Mouse (Mus musculus) MEL (cell line): ENCODE data around the gene Olfr23. TPM values are rescaled to one million over a fixed set of nuclear protein-coding genes. Genes with fewer than 3 reads are reported as not detected.

Experiments used
- DNase-seq: peaks from one replicate; pipeline ENCODE4 v3.0.0; 2011; ENCODE audit warnings: low read depth, low spot score
- H3K27ac ChIP-seq: 2 replicates; pipeline ENCODE4 v1.5.1; 2012; ENCODE audit warnings: low read depth, mild to moderate bottlenecking, control low read depth, low read length, moderate library complexity; ENCODE audit not compliant: control insufficient read depth
- H3K27me3 ChIP-seq, 2 experiments: fragments of 150-350 bp in 1 of 2; sonication (generic) in 1 of 2; 2 replicates each; pipeline ENCODE4 v1.6.1; 2012; ENCODE audit warnings: low read length in 2 of 2, mild to moderate bottlenecking in 2 of 2, improper control_type of control experiment in 1 of 2, moderate library complexity in 1 of 2; ENCODE audit not compliant: insufficient read depth in 2 of 2, control insufficient read depth in 1 of 2
- H3K36me3 ChIP-seq, 2 experiments: 2 replicates each; pipeline ENCODE4 v1.6.1; 2012 to 2014; ENCODE audit warnings: low read length in 2 of 2, improper control_type of control experiment in 1 of 2, inconsistent platforms in 1 of 2, mild to moderate bottlenecking in 1 of 2; ENCODE audit not compliant: insufficient read depth in 2 of 2, control insufficient read depth in 1 of 2
- H3K4me1 ChIP-seq, 2 experiments: fragments of 150-350 bp in 1 of 2; sonication (generic) in 1 of 2; 2 replicates each; pipeline ENCODE4 v1.6.1; 2012; ENCODE audit warnings: low read length in 2 of 2, improper control_type of control experiment in 1 of 2, mild to moderate bottlenecking in 1 of 2; ENCODE audit not compliant: insufficient read depth in 2 of 2, control insufficient read depth in 1 of 2
- H3K4me3 ChIP-seq, 2 experiments: fragments of 150-350 bp in 1 of 2; sonication (generic) in 1 of 2; 2 replicates each; pipeline ENCODE4 v1.5.1; 2012; ENCODE audit warnings: low read depth in 2 of 2, low read length in 2 of 2, mild to moderate bottlenecking in 2 of 2, moderate library complexity in 2 of 2, control low read depth in 1 of 2, improper control_type of control experiment in 1 of 2; ENCODE audit not compliant: control insufficient read depth in 1 of 2, insufficient read depth in 1 of 2
- H3K79me2 ChIP-seq: 2 replicates; pipeline ENCODE4 v1.6.1; 2012; ENCODE audit warnings: mild to moderate bottlenecking, low read length, moderate library complexity; ENCODE audit not compliant: control insufficient read depth, poor library complexity, insufficient read depth
- H3K9ac ChIP-seq: 2 replicates; pipeline ENCODE4 v1.6.1; 2012; ENCODE audit warnings: low read depth, mild to moderate bottlenecking, control low read depth, low read length, moderate library complexity; ENCODE audit not compliant: control insufficient read depth, poor library complexity, severe bottlenecking
- H3K9me3 ChIP-seq: fragments of 150-350 bp; sonication (generic); replicated peaks from 2 replicates; pipeline ENCODE4 v1.6.1; 2012; ENCODE audit warnings: mild to moderate bottlenecking, low read length, improper control_type of control experiment, moderate library complexity; ENCODE audit not compliant: insufficient read depth
- BHLHE40 ChIP-seq: IDR thresholded peaks from 2 replicates; pipeline ENCODE4 v1.6.1; 2012; ENCODE audit warnings: low read depth, mild to moderate bottlenecking, inconsistent platforms, low read length, improper control_type of control experiment, borderline replicate concordance
- CHD2 ChIP-seq: IDR thresholded peaks from 2 replicates; pipeline ENCODE4 v1.6.1; 2011; ENCODE audit warnings: low read length, improper control_type of control experiment
- JUND ChIP-seq: IDR thresholded peaks from 2 replicates; pipeline ENCODE4 v1.6.1; 2011; ENCODE audit warnings: low read depth, mild to moderate bottlenecking, improper control_type of control experiment, low read length
- MAFK ChIP-seq: IDR thresholded peaks from 2 replicates; pipeline ENCODE4 v1.6.1; 2011; ENCODE audit warnings: low read depth, mild to moderate bottlenecking, low read length, improper control_type of control experiment, borderline replicate concordance
- MAX ChIP-seq: IDR thresholded peaks from 2 replicates; pipeline ENCODE4 v1.6.1; 2011; ENCODE audit warnings: low read length, improper control_type of control experiment
- MAZ ChIP-seq: IDR thresholded peaks from 2 replicates; pipeline ENCODE4 v1.6.1; 2012; ENCODE audit warnings: low read depth, mild to moderate bottlenecking, inconsistent platforms, low read length, improper control_type of control experiment
- MEF2A ChIP-seq: IDR thresholded peaks from 2 replicates; pipeline ENCODE4 v1.6.1; 2014; ENCODE audit warnings: low read depth, mild to moderate bottlenecking, inconsistent platforms, low read length, improper control_type of control experiment; ENCODE audit not compliant: poor library complexity, insufficient replicate concordance, severe bottlenecking; ENCODE audit errors: extremely low read depth
- MYB ChIP-seq: IDR thresholded peaks from 2 replicates; pipeline ENCODE4 v1.6.1; 2011; ENCODE audit warnings: mild to moderate bottlenecking, low read depth, low read length, improper control_type of control experiment
- MYC ChIP-seq: IDR thresholded peaks from 2 replicates; pipeline ENCODE4 v1.6.1; 2011; ENCODE audit warnings: low read depth, mild to moderate bottlenecking, low read length, improper control_type of control experiment, moderate library complexity
- POLR2A ChIP-seq, 2 experiments: IDR thresholded peaks; 2 replicates each; pipeline ENCODE4 v1.6.1; 2011 to 2012; ENCODE audit warnings: low read length in 2 of 2, mild to moderate bottlenecking in 2 of 2, control low read depth in 1 of 2, improper control_type of control experiment in 1 of 2, low read depth in 1 of 2, moderate library complexity in 1 of 2; ENCODE audit not compliant: control insufficient read depth in 1 of 2, insufficient read depth in 1 of 2, poor library complexity in 1 of 2
- POLR2AphosphoS2 ChIP-seq: IDR thresholded peaks from 2 replicates; pipeline ENCODE4 v1.6.1; 2011; ENCODE audit warnings: low read length, improper control_type of control experiment
- SIN3A ChIP-seq: IDR thresholded peaks from 2 replicates; pipeline ENCODE4 v1.6.1; 2012; ENCODE audit warnings: low read length, improper control_type of control experiment, inconsistent platforms
- SMC3 ChIP-seq: IDR thresholded peaks from 2 replicates; pipeline ENCODE4 v1.6.1; 2011; ENCODE audit warnings: low read depth, low read length, improper control_type of control experiment
- TBP ChIP-seq: IDR thresholded peaks from 2 replicates; pipeline ENCODE4 v1.8.0; 2011; ENCODE audit warnings: low read depth, low read length, improper control_type of control experiment
- TCF12 ChIP-seq: IDR thresholded peaks from 2 replicates; pipeline ENCODE4 v1.6.1; 2014; ENCODE audit warnings: low read depth, mild to moderate bottlenecking, inconsistent platforms, low read length, improper control_type of control experiment, moderate library complexity
- USF1 ChIP-seq: IDR thresholded peaks from 2 replicates; pipeline ENCODE4 v1.6.1; 2014; ENCODE audit warnings: low read depth, mild to moderate bottlenecking, inconsistent platforms, low read length, improper control_type of control experiment, moderate library complexity
- ZKSCAN1 ChIP-seq: IDR thresholded peaks from 2 replicates; pipeline ENCODE4 v1.6.1; 2012; ENCODE audit warnings: low read depth, mild to moderate bottlenecking, inconsistent platforms, low read length, improper control_type of control experiment, moderate library complexity
- polyA plus RNA-seq, 2 experiments: library from polyadenylated mRNA; stranded (reverse) in 1 of 2; unstranded in 1 of 2; fragments of >175 nt in 1 of 2; fragments of >200 nt in 1 of 2; gene quantifications; 2 replicates each; pipeline versions ENCODE4 v1.2.1 to v1.2.4; 2012; ENCODE audit warnings: low replicate concordance in 2 of 2, low read depth in 1 of 2; ENCODE audit not compliant: insufficient read length in 2 of 2, insufficient read depth in 1 of 2, missing spikeins in 1 of 2
- total RNA-seq: library from RNA; depleted of rRNA; stranded (reverse); fragments of 300-350 nt; gene quantifications from 2 replicates; pipeline ENCODE4 v1.2.3, GENCODE M21; 2012; rRNA removed

The Olfr23 gene
- total and polyA plus RNA-seq, 3 experiments: not detected

DNA sequence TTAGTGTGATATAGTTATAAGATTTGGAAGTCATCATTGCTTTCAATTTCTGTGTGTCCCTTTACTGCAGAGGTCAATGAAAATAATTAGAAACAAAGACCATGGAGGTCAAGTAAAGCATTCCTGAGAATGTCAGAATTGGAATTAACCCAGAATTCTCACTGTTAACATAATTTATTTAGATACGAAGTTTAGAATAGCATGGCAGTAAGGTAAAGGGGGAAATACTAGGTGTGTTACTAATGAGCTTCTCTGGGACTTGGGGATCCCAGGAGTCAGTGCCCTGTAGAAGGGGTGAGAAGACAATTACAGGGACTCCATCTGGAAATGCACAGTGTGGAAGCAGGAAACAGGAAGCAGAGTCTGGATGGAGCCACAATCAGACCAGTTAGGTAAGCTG is 24.0 kb downstream of the Olfr23 start, which contains the start of gene Olfr397:
TSS of gene Olfr397 (plus strand) at position 301 of the 400 bp plus-strand sequence.
- Histone ChIP-seq H3K79me2 (no peaks in the 10 kb centered on the region), H3K27me3 (no peaks in the 10 kb centered on the region), H3K27ac (no peak within 1 kb of the TSS), H3K4me3 (no peak within 1 kb of the TSS)
- no peak for DNase-seq
- TF ChIP-seq MAZ: no peak
- TF ChIP-seq MYB: no peak
- TF ChIP-seq MYC: no peak
- no peak for TF ChIP-seq SIN3A
- TF ChIP-seq, all 39 proteins: peak for 0
- Histone ChIP-seq H3K36me3 (no peaks in the 10 kb centered on the region), H3K9me3 (no peaks in the 10 kb centered on the region), H3K4me1 (no peaks in the 10 kb centered on the region), H3K9ac (no peak within 1 kb of the TSS)

DNA sequence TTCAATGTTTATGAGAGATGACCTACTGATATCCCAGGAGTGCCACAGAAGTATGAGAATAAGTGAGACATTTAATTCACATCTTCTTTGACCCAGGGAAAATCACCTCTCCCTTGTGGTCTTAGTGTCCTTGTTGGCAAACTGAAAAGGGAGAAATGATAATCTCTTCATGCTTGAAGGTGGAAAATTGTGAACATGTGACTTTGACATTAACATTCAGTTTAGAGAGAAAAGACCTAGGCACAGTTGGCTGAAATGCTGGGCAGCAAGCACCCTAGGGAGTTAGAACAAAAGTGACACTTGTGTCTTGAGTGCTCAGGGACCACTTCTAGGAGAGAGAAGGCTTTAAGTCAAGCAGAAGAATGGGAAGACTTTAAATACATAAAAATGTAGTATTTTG is 53.8 kb downstream of the Olfr23 start, which contains the start of gene Olfr398:
TSS of gene Olfr398 (minus strand) at position 101 of the 400 bp plus-strand sequence.
- TF ChIP-seq MEF2A: no peak
- no peak for TF ChIP-seq USF1
- TF ChIP-seq POLR2A (IDR thresholded peaks at IDR 0.05; ENCODE audit: control insufficient read depth in 1 of 2, insufficient read depth in 1 of 2, low read depth in 1 of 2, low read length in 2 of 2, poor library complexity in 1 of 2): no peak
- TF ChIP-seq SMC3: no peak
- no peak for TF ChIP-seq CHD2
- no peak for TF ChIP-seq MYC
- no peak for TF ChIP-seq MAX
- TF ChIP-seq TBP: no peak
- no peak for TF ChIP-seq JUND
- no peak for TF ChIP-seq POLR2AphosphoS2
- TF ChIP-seq SIN3A: no peak
- no peak for TF ChIP-seq MAFK
- no peak for TF ChIP-seq TCF12
- TF ChIP-seq BHLHE40: no peak
- TF ChIP-seq MAZ: no peak
- no peak for TF ChIP-seq ZKSCAN1
- Histone ChIP-seq H3K4me1 (no peaks in the 10 kb centered on the region), H3K79me2 (no peaks in the 10 kb centered on the region), H3K27ac (no peak within 1 kb of the TSS), H3K9me3 (no peaks in the 10 kb centered on the region), H3K36me3 (no peaks in the 10 kb centered on the region), H3K27me3 (no peaks in the 10 kb centered on the region), H3K9ac (no peak within 1 kb of the TSS), H3K4me3 (no peak within 1 kb of the TSS)
- DNase-seq: no peak

Other genes with a start within 250 kb of the Olfr23 start
- gene Zfp735, start 247.9 kb upstream of the Olfr23 start, total RNA-seq: not detected in 2 replicates
- gene Zfp735, start 247.9 kb upstream of the Olfr23 start, polyA plus RNA-seq: not detected
- gene Olfr389, start 156.0 kb upstream of the Olfr23 start, total RNA-seq: not detected in 2 replicates
- not detected for gene Olfr389, start 156.0 kb upstream of the Olfr23 start, polyA plus RNA-seq
- not detected in 2 replicates for gene Olfr390, start 153.7 kb upstream of the Olfr23 start, total RNA-seq
- gene Olfr390, start 153.7 kb upstream of the Olfr23 start, polyA plus RNA-seq: not detected
- not detected in 2 replicates for gene Olfr391-ps, start 133.6 kb upstream of the Olfr23 start, total RNA-seq
- not detected for gene Olfr391-ps, start 133.6 kb upstream of the Olfr23 start, polyA plus RNA-seq
- not detected in 2 replicates for gene Olfr392, start 119.6 kb upstream of the Olfr23 start, total RNA-seq
- not detected for gene Olfr392, start 119.6 kb upstream of the Olfr23 start, polyA plus RNA-seq
- not detected in 2 replicates for gene Olfr393, start 85.2 kb upstream of the Olfr23 start, total RNA-seq
- not detected for gene Olfr393, start 85.2 kb upstream of the Olfr23 start, polyA plus RNA-seq
- gene Olfr394, start 45.9 kb upstream of the Olfr23 start, total RNA-seq: not detected in 2 replicates
- not detected for gene Olfr394, start 45.9 kb upstream of the Olfr23 start, polyA plus RNA-seq
- not detected in 2 replicates for gene Olfr395, start 27.4 kb upstream of the Olfr23 start, total RNA-seq
- not detected for gene Olfr395, start 27.4 kb upstream of the Olfr23 start, polyA plus RNA-seq
- gene Olfr397, start 24.1 kb downstream of the Olfr23 start, total RNA-seq: not detected in 2 replicates
- not detected for gene Olfr397, start 24.1 kb downstream of the Olfr23 start, polyA plus RNA-seq
- gene Olfr398, start 53.7 kb downstream of the Olfr23 start, total RNA-seq: not detected in 2 replicates
- not detected for gene Olfr398, start 53.7 kb downstream of the Olfr23 start, polyA plus RNA-seq
- gene Olfr139, start 119.9 kb downstream of the Olfr23 start, total RNA-seq: not detected in 2 replicates
- gene Olfr139, start 119.9 kb downstream of the Olfr23 start, polyA plus RNA-seq: not detected
- gene Olfr399, start 119.9 kb downstream of the Olfr23 start, total RNA-seq: not detected in 2 replicates
- not detected for gene Olfr399, start 119.9 kb downstream of the Olfr23 start, polyA plus RNA-seq
- not detected in 2 replicates for gene Zfp616, start 133.3 kb downstream of the Olfr23 start, total RNA-seq
- not detected for gene Zfp616, start 133.3 kb downstream of the Olfr23 start, polyA plus RNA-seq
- gene Olfr401, start 177.0 kb downstream of the Olfr23 start, total RNA-seq: not detected in 2 replicates
- gene Olfr401, start 177.0 kb downstream of the Olfr23 start, polyA plus RNA-seq: not detected
- not detected in 2 replicates for gene Olfr402, start 216.9 kb downstream of the Olfr23 start, total RNA-seq
- gene Olfr402, start 216.9 kb downstream of the Olfr23 start, polyA plus RNA-seq: not detected
- gene Olfr403, start 249.6 kb downstream of the Olfr23 start, total RNA-seq: not detected in 2 replicates
- not detected for gene Olfr403, start 249.6 kb downstream of the Olfr23 start, polyA plus RNA-seq